Mouse (Mus musculus): ENCODE results near the gene Tor4a.

The Tor4a gene

GRCm38 (mm10) chr2:25196172-25196954 is at the start of gene Tor4a:
TSS of gene Tor4a (minus strand) at chr2:25196886.
- DNase-seq: no peak

- DNase-seq: peak in 1 of 2 experiments; percentile 6
Measured at GRCm38 (mm10) chr2:25244144-25244543, 47.5 kb upstream of the Tor4a start.

GRCm38 (mm10) chr2:25243342-25243741 is 46.7 kb upstream of the Tor4a start:
- peak in 1 of 2 experiments; percentile 27 for DNase-seq

- peak; percentile 72 to 81 for DNase-seq
Measured at GRCm38 (mm10) chr2:25242101-25242506, 45.4 kb upstream of the Tor4a start, which contains the start of the genes Rnf208 and Cysrt1. TSS of gene Rnf208 (plus strand) at chr2:25242255. TSS of gene Cysrt1 (minus strand) at chr2:25242452.

- peak in 1 of 2 experiments; percentile 29 for DNase-seq
Measured at GRCm38 (mm10) chr2:25241438-25241775, 44.7 kb upstream of the Tor4a start.

GRCm38 (mm10) chr2:25240723-25241437 is 44.2 kb upstream of the Tor4a start:
- DNase-seq: peak; percentile 73 to 82

GRCm38 (mm10) chr2:25240310-25240709 is 43.6 kb upstream of the Tor4a start:
- no peak for DNase-seq

GRCm38 (mm10) chr2:25239766-25240165 is 43.1 kb upstream of the Tor4a start:
- peak in 1 of 2 experiments; percentile 12 for DNase-seq

- DNase-seq: no peak
Measured at GRCm38 (mm10) chr2:25238106-25238505, 41.4 kb upstream of the Tor4a start.

GRCm38 (mm10) chr2:25237522-25237921 is 40.8 kb upstream of the Tor4a start:
- DNase-seq: no peak

- DNase-seq: peak in 1 of 2 experiments; percentile 3
Measured at GRCm38 (mm10) chr2:25236614-25237013, 39.9 kb upstream of the Tor4a start, which contains the start of gene Rnf224. TSS of gene Rnf224 (minus strand) at chr2:25236787.

- DNase-seq: peak in 1 of 2 experiments; percentile 17
Measured at GRCm38 (mm10) chr2:25234551-25235220, 38.0 kb upstream of the Tor4a start.

- peak in 1 of 2 experiments; percentile 2 for DNase-seq
Measured at GRCm38 (mm10) chr2:25234050-25234449, 37.4 kb upstream of the Tor4a start, which contains the start of gene Slc34a3. TSS of gene Slc34a3 (minus strand) at chr2:25234364.

- DNase-seq: peak in 1 of 2 experiments; percentile 8
Measured at GRCm38 (mm10) chr2:25233421-25233820, 36.7 kb upstream of the Tor4a start.

- DNase-seq: no peak
Measured at GRCm38 (mm10) chr2:25231038-25231437, 34.4 kb upstream of the Tor4a start.

- DNase-seq: peak in 1 of 2 experiments; percentile 12
Measured at GRCm38 (mm10) chr2:25230581-25230980, 33.9 kb upstream of the Tor4a start.

- DNase-seq: no peak
Measured at GRCm38 (mm10) chr2:25229582-25229981, 32.9 kb upstream of the Tor4a start.

GRCm38 (mm10) chr2:25228995-25229530 is 32.4 kb upstream of the Tor4a start:
- peak in 1 of 2 experiments; percentile 33 for DNase-seq

- DNase-seq: peak; percentile 85 to 90
Measured at GRCm38 (mm10) chr2:25228431-25228889, 31.8 kb upstream of the Tor4a start.

- peak in 1 of 2 experiments; percentile 12 for DNase-seq
Measured at GRCm38 (mm10) chr2:25227406-25227805, 30.7 kb upstream of the Tor4a start.

GRCm38 (mm10) chr2:25226864-25227263 is 30.2 kb upstream of the Tor4a start:
- peak in 1 of 2 experiments; percentile 50 for DNase-seq

- peak in 1 of 2 experiments; percentile 4 for DNase-seq
Measured at GRCm38 (mm10) chr2:25225811-25226379, 29.2 kb upstream of the Tor4a start.
